Mouse (Mus musculus) telencephalon, adult 2 months (tissue): ENCODE data around the gene Adcy10.
A peak's percentile ranks its signal among the peaks of the same experiment; 100 is the strongest.

Experiments used
- DNase-seq: peaks from one replicate; pipeline ENCODE4 v3.0.0-alpha.2; 2011; ENCODE audit warnings: low read depth, low spot score

Gene Adcy10

GRCm38 (mm10) chr1:165484688-165485233, at the start of gene Adcy10:
Gene Adcy10, plus strand, starts transcription at chr1:165485183.
- DNase-seq = no peak

GRCm38 (mm10) chr1:165438289-165439021, 46.5 kb upstream of the Adcy10 start:
- no peak for DNase-seq

DNA sequence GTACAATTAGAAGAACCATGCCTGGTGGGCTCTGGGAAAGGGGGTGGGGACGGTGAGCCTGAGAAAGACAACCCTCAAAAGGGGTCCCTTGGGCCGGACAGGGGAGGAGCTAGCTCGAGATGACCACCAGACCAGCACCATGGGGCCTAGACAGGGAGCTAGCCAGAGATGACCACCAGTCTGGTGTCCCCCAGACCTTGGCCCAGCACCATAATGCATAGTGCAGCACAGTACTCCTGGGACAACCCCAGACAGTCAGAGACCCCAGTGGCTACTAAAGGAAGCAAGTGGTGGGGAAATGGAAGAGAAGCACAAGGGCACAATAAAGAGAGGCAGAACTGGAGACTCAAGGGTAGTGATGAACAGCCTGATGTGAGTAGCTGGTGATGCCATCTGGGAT, 44.2 kb upstream of the Adcy10 start:
- no peak for DNase-seq

DNA sequence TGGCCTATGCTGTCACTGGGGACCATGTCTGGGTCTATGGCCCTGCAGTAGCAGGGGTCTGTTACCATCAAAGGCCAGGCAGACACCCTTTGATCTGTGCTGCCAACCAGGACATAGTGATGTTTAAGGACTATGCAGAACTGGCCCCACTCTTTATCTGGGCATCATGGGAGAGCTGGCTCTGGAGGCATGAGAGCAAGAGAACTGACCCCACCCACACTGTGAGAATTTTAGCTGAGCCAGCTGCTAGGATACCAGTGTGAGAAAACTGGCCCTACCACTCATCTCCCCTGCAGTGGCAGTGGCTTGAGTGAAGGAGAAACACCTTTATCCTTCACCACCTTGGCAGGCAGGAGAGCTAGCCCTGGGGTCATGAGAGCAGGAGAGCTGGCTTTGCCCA, 43.8 kb upstream of the Adcy10 start:
- no peak for DNase-seq

- DNase-seq = no peak
Measured at GRCm38 (mm10) chr1:165441719-165442118, 43.3 kb upstream of the Adcy10 start.

- no peak for DNase-seq
Measured at GRCm38 (mm10) chr1:165459041-165459502, 25.9 kb upstream of the Adcy10 start.

DNA sequence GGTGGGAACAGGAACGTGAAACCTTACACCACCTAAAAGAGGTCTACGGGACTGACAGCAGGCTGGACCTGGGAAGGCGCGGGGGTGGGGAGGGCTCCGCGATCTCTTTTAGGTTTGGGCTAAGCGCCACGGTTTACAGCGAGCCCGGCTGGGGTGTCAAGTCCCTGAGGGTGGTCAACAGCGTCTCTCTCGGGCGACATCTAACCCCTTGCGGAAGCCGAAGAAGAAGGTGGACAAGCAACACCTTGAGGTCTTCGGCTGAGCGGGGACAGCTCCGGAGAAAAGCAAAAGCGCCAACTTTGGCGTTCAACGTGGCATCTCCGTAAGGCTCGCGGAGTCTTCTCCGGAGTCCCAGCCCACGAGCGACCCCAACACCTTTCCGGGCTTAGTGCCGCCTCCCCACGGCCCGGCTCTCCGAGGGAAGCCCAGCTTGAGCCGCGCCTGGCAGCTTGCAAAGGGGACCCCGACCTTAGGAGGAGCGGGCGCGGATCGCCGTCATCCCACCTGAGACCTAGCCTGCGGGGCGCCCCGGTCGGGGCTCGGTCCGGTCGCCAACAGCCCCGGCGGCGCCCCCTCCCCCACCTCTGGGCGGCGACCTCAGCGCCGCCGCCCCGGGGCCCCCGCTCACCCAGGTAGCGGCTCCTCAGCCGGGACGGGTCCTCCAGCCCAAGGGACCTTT, 25.3 kb upstream of the Adcy10 start:
- no peak for DNase-seq

DNA sequence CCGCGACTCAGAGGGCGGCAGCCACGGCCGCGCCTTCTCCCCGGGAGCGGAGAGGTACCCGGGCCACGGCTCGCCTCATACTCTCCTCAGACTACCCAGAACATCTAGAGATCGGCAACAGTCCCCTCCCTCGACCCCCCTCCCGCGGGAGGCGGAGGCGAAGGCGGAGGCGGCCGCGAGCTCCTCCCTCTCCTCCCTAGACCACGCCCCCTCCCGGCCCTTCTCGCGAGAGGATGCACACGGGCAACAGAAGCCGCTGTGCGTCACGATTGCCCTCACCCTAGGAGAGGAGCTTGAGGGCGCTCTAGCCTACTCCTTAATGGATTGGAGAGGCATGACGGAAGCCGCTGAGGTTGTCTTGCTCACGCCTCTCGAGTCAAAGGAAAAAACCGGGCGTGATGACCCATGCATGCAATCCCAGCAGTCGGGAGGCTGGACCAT, 24.6 kb upstream of the Adcy10 start, which contains the start of the genes Dcaf6 and Mpc2:
Gene Dcaf6 (minus strand): TSS at position 116 of the 441 bp plus-strand sequence.
Gene Mpc2 (plus strand): TSS at position 278 of the 441 bp plus-strand sequence.
- peak; percentile 99 for DNase-seq

DNA sequence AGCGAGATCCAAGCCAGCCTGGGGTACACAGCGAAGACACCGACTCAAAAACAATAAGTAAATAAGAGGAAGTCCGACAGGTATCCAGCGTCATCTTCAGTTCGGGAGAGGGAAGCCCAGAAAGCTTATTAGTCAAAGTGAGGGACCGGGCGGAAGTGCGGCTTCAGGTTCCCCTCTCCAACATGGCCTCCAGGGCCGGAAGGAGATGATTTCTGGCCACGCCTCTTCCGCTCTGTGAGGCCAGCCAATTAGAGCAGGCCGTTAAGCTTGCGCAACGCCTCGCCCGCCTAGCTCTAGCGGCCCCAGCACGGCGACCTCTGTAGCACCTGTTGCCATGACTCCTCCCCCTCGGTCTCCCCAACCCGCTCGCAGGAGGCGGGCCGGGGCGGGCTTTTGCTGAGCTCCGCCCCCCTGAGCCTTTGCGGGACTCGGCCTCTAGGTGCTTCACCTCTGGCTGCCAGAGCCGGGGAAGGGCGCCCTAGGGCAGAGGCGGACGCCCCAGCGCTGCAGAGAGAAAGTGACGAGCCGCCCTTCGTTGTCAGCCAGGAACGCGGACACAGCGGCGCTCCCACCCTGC, 24.1 kb upstream of the Adcy10 start:
- peak; percentile 99 for DNase-seq

DNA sequence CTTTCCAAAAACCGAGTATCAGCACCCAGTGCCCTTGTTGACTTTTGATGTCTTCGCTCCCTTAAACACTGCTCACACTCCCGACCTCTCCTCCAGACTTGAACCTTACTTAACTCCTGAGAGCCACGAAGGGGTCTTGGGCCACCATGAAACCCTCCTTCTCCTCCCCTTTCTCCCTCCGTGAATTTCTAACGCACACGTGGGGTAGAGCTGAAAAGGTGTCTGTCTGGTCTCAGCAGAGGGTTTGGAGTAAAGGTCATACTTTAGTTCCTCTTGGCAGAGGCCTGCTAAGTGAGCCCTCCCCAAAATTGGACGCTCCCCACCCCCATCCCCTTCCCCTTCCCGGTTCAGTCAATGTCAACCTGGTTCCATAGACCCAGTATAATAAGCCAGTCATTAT, 23.3 kb upstream of the Adcy10 start:
- no peak for DNase-seq

GRCm38 (mm10) chr1:165462861-165463260, 22.1 kb upstream of the Adcy10 start:
- no peak for DNase-seq

GRCm38 (mm10) chr1:165464574-165464973, 20.4 kb upstream of the Adcy10 start:
- no peak for DNase-seq

DNA sequence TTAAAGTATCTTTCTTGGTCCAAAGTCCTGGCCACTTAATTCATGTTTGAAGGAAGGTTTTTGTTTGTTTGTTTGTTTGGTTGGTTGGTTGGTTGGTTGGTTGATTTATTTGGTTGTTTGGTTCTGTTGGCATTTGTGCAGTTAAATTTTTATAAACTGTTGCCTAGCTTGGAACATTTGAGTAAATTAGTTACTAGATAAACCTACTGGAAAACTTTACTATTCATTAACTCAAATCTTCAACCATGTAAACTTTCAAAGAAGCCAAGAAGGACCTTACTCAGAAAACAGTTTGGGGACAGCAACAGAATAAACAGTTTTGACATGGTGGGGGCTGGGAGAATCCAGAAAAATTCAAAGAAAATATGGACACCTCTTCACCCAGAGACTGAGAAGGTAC, 16.0 kb upstream of the Adcy10 start:
- no peak for DNase-seq

DNA sequence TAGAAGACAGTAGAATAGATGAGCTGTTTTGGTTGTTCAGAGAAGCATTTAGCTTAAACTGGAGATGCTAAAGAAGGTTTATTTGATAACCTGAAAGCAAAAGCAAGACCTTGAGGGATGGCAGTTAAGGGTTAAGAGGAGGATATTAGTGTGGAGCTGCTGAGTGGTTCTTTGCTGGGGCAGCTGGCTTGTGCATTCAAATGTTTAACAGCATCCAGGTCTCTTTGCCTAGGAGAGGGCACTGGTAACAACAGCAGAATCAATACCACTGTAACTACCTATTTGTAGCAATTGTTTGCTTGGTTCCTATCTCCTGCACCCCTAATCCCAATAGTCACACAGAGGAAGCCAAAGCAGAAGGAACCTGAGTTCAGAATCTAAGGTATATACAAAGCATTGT, 15.3 kb upstream of the Adcy10 start:
- DNase-seq = no peak

- DNase-seq = no peak
Measured at GRCm38 (mm10) chr1:165471490-165471889, 13.5 kb upstream of the Adcy10 start.

DNA sequence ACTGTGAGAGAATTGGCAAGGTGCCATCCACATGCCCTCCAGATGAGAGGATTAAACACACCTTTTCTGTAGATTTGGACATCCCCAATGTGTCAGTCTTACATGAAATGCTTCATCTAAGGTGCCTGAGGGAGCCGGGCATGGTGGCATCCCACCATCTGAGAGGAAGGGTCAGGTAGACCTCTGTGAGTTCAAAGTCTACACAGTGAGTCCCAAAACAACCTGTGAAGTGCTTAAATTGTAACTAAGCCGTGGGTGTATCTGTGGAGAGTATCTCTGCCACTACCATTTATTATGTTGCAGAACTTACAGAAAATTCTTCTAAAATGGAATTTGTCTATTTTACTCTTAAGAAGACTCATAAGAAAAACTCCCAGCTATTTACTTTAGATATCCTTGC, 1.1 kb downstream of the Adcy10 start:
- peak; percentile 5 for DNase-seq

- no peak for DNase-seq
Measured at GRCm38 (mm10) chr1:165489197-165489596, 4.2 kb downstream of the Adcy10 start.

GRCm38 (mm10) chr1:165498856-165499255, 13.9 kb downstream of the Adcy10 start:
- no peak for DNase-seq

GRCm38 (mm10) chr1:165503307-165504024, 18.5 kb downstream of the Adcy10 start:
- no peak for DNase-seq

GRCm38 (mm10) chr1:165506303-165506702, 21.3 kb downstream of the Adcy10 start:
- DNase-seq = no peak

DNA sequence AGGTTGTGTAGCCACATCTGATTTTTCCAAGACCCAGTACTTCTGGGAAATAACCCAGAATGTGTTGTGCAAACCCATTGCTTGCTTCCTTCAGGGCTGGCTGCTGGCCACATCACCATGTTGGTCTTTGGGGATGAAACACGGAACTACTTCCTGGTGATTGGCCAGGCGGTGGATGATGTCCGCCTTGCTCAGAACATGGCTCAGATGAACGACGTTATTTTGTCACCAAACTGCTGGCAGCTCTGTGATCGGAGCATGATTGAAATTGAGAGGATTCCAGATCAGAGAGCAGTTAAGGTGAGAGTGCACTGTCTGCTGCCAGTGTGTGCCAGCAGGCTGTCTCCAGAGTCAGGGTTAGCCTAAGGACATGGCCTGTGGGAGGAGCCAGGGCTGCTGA, 25.2 kb downstream of the Adcy10 start:
- DNase-seq = no peak

DNA sequence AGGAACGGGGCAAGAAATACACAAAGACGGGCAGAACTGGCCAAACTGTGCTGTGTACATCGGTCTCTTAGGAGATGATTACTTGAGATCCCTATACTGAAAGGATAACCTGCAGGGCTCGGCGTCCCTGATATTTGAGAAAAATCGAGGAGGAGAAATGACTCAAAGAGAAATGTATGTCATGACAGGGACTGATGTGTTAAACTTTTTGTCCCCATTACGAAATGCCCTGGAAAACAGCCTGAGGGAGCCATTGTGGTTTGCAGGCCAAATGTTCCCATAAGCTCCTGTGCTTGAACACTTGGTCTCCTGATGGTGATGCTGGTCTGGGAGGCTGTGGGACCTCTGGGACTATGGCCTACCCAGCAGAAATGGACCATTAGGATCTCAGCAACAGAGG, 35.7 kb downstream of the Adcy10 start:
- DNase-seq = no peak
